Mouse (Mus musculus): ENCODE data around the gene Sh3kbp1.

Sh3kbp1 gene

GRCm38 (mm10) chrX:159829192-159829852 lies 202.2 kb downstream of the Sh3kbp1 start:
- TF ChIP-seq GATA4 (IDR thresholded peaks at IDR 0.05; ENCODE audit: insufficient replicate concordance, low read length), result no peak

- TF ChIP-seq GATA4 (IDR thresholded peaks at IDR 0.05; ENCODE audit: insufficient replicate concordance, low read length), result no peak
Measured at GRCm38 (mm10) chrX:159831176-159831575, 204.1 kb downstream of the Sh3kbp1 start.

- TF ChIP-seq GATA4 (IDR thresholded peaks at IDR 0.05; ENCODE audit: insufficient replicate concordance, low read length), result no peak
Measured at GRCm38 (mm10) chrX:159835239-159835638, 208.2 kb downstream of the Sh3kbp1 start.

GRCm38 (mm10) chrX:159837379-159837778 lies 210.3 kb downstream of the Sh3kbp1 start:
- TF ChIP-seq GATA4 (IDR thresholded peaks at IDR 0.05; ENCODE audit: insufficient replicate concordance, low read length), result no peak

GRCm38 (mm10) chrX:159839786-159840185 lies 212.7 kb downstream of the Sh3kbp1 start:
- TF ChIP-seq GATA4 (IDR thresholded peaks at IDR 0.05; ENCODE audit: insufficient replicate concordance, low read length), result no peak

- TF ChIP-seq GATA4 (IDR thresholded peaks at IDR 0.05; ENCODE audit: insufficient replicate concordance, low read length), result no peak
Measured at GRCm38 (mm10) chrX:159840225-159840624, 213.2 kb downstream of the Sh3kbp1 start.

GRCm38 (mm10) chrX:159850722-159851121 lies 223.7 kb downstream of the Sh3kbp1 start:
- no peak for TF ChIP-seq GATA4 (IDR thresholded peaks at IDR 0.05; ENCODE audit: insufficient replicate concordance, low read length)

GRCm38 (mm10) chrX:159856866-159857265 lies 229.8 kb downstream of the Sh3kbp1 start:
- TF ChIP-seq GATA4 (IDR thresholded peaks at IDR 0.05; ENCODE audit: insufficient replicate concordance, low read length), result no peak

- no peak for TF ChIP-seq GATA4 (IDR thresholded peaks at IDR 0.05; ENCODE audit: insufficient replicate concordance, low read length)
Measured at GRCm38 (mm10) chrX:159858126-159858525, 231.1 kb downstream of the Sh3kbp1 start.

- TF ChIP-seq GATA4 (IDR thresholded peaks at IDR 0.05; ENCODE audit: insufficient replicate concordance, low read length), result no peak
Measured at GRCm38 (mm10) chrX:159860841-159861530, 233.9 kb downstream of the Sh3kbp1 start.

- no peak for TF ChIP-seq GATA4 (IDR thresholded peaks at IDR 0.05; ENCODE audit: insufficient replicate concordance, low read length)
Measured at GRCm38 (mm10) chrX:159867660-159868059, 240.6 kb downstream of the Sh3kbp1 start.

- no peak for TF ChIP-seq GATA4 (IDR thresholded peaks at IDR 0.05; ENCODE audit: insufficient replicate concordance, low read length)
Measured at GRCm38 (mm10) chrX:159872521-159872920, 245.4 kb downstream of the Sh3kbp1 start.

GRCm38 (mm10) chrX:159877770-159878169 lies 250.7 kb downstream of the Sh3kbp1 start:
- TF ChIP-seq GATA4 (IDR thresholded peaks at IDR 0.05; ENCODE audit: insufficient replicate concordance, low read length), result no peak

GRCm38 (mm10) chrX:159879455-159879854 lies 252.4 kb downstream of the Sh3kbp1 start:
- TF ChIP-seq GATA4 (IDR thresholded peaks at IDR 0.05; ENCODE audit: insufficient replicate concordance, low read length), result no peak

- no peak for TF ChIP-seq GATA4 (IDR thresholded peaks at IDR 0.05; ENCODE audit: insufficient replicate concordance, low read length)
Measured at GRCm38 (mm10) chrX:159881576-159881975, 254.5 kb downstream of the Sh3kbp1 start.

GRCm38 (mm10) chrX:159896536-159896935 lies 269.5 kb downstream of the Sh3kbp1 start:
- no peak for TF ChIP-seq GATA4 (IDR thresholded peaks at IDR 0.05; ENCODE audit: insufficient replicate concordance, low read length)

- TF ChIP-seq GATA4 (IDR thresholded peaks at IDR 0.05; ENCODE audit: insufficient replicate concordance, low read length), result no peak
Measured at GRCm38 (mm10) chrX:159898110-159898509, 271.0 kb downstream of the Sh3kbp1 start.

Measured in liver, adult (tissue).